Mouse (Mus musculus): Measurements from ENCODE around the gene Nufip1. TPM values are rescaled to one million over a fixed set of nuclear protein-coding genes. Genes with fewer than 3 reads are reported as not detected.
"Not testable (repeated sequence)": the region's sequence is repeated elsewhere in the genome, so short reads cannot be mapped to it uniquely, and the experiment has no call there.

Nufip1 gene
- polyA plus RNA-seq, 1 experiment from 2014 or later = 7.5 TPM

DNA sequence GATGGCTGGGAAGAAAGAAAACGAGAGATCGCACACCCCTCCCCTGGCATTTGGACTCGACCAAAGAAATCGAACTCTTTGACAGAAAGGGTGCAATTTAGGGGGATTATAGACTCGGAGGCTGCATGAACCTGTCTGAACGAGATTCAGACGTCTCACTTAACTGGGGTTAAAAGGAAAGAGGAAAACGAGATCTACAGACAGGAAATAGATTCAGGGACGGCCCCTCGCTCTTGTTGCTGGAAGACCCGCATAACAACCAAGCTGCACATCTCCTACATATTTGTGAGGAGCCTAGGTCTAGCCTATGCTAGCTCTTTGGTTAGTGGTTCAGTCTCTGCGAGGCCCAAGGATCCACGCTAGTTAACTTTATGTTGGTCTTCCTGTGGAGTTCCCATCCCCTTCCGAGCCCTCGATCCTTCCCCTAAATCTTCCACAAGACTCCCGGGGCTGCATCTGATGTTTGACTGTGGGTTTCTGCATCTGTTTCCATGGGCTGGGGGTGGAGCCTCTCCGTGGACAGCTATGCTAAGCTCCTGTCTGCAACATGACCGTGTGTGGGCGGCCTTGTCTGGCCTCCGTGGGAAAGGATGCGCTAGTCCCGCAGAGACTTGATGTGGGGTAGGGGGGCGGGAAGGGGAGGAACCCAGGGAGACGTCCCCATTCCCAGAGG is 42.4 kb downstream of the Nufip1 start:
- H3K9me3 ChIP-seq (ENCODE audit: control insufficient read depth) = no peaks in the 10 kb centered on the region
- H3K27ac ChIP-seq (ENCODE audit: low read depth, low read length) = peak overlapping the region; percentile 5; the same call in 1 of the 2 replicates
- 16% methylated on average over 24 of the region's 24 CpGs for WGBS
- peak overlapping the region; percentile 68 for H3K4me2 ChIP-seq (replicated peaks; ENCODE audit: low read depth)
- H3K4me3 ChIP-seq (ENCODE audit: low read depth, low read length) = peak overlapping the region; percentile 64
- H3K36me3 ChIP-seq (ENCODE audit: control insufficient read depth, insufficient read depth) = no peaks in the 10 kb centered on the region
- H3K4me1 ChIP-seq (replicated peaks; ENCODE audit: control insufficient read depth, insufficient read depth, low read length) = no peaks in the 10 kb centered on the region; the same call in 1 of the 2 replicates
- ATAC-seq = peak; percentile 1; the same call in 1 of the 2 replicates
- TF ChIP-seq CTCF (IDR thresholded peaks at IDR 0.05; ENCODE audit: low read depth) = no peak
- H3K9ac ChIP-seq (ENCODE audit: low read depth, low read length) = 0 out of 2 replicates have a peak overlapping the region, but pooled peaks have one; percentile 17
- H3K27me3 ChIP-seq (replicated peaks; ENCODE audit: control insufficient read depth, insufficient read depth, low read length) = no peaks in the 10 kb centered on the region

DNA sequence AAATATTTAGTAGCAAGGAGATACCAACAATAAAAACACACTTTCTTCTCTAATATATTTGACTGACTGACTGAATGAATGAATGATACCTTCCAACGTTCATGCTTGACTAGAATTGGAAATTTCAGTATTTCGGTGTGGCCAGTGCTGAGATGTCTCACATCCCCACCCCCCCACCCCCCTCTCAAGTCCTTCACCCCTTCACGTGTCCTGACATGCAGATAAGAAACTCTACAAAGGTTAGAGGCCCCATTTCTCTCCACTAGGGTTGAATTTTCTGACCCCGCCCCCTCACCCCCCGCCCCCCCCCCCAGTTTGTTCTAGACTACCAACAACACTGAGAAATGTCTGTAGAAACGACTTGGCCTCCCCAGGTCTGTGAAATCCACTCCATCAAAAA is 43.1 kb downstream of the Nufip1 start:
- H3K27ac ChIP-seq (ENCODE audit: low read depth, low read length) = no peak overlapping the region
- no peaks in the 10 kb centered on the region for H3K36me3 ChIP-seq (ENCODE audit: control insufficient read depth, insufficient read depth)
- H3K4me3 ChIP-seq (ENCODE audit: low read depth, low read length) = no peak overlapping the region
- 31% methylated on average over 6 of the region's 6 CpGs for WGBS
- H3K4me1 ChIP-seq (replicated peaks; ENCODE audit: control insufficient read depth, insufficient read depth, low read length) = no peaks in the 10 kb centered on the region; the same call in 1 of the 2 replicates
- TF ChIP-seq CTCF (IDR thresholded peaks at IDR 0.05; ENCODE audit: low read depth) = no peak
- no peak for ATAC-seq
- no peak overlapping the region for H3K4me2 ChIP-seq (replicated peaks; ENCODE audit: low read depth)
- no peak overlapping the region for H3K9ac ChIP-seq (ENCODE audit: low read depth, low read length)
- H3K9me3 ChIP-seq (ENCODE audit: control insufficient read depth) = no peaks in the 10 kb centered on the region
- no peaks in the 10 kb centered on the region for H3K27me3 ChIP-seq (replicated peaks; ENCODE audit: control insufficient read depth, insufficient read depth, low read length)

DNA sequence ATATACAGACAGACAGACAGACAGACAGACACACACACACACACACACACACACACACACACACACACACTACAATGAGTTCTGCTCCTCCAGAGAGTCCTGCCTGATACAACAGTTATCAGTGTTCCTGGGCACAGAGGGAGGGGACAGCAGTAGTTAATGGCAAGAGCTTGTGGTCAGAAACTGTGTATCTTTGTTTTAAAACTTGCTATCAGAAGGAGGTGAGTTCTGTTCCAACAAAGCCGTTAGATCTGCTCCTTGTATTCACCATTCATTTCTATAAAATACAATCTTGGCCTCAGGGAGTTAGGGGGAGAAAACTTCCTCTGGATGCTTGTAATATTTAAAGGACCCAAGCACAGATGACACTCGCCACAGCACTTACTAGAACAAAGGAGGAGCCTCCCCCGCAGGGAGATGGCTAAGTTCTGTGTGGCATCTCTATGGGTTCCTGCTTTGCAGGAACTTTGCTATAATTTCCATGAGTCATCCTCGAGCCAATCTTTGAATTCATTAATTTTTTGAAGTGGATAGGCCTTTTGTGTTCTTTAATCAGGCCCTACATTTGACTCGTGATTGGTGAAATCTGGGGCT is 47.6 kb downstream of the Nufip1 start:
- ATAC-seq = no peak
- no peaks in the 10 kb centered on the region for H3K36me3 ChIP-seq (ENCODE audit: control insufficient read depth, insufficient read depth)
- no peak for TF ChIP-seq CTCF (IDR thresholded peaks at IDR 0.05; ENCODE audit: low read depth)
- H3K27me3 ChIP-seq (replicated peaks; ENCODE audit: control insufficient read depth, insufficient read depth, low read length) = no peaks in the 10 kb centered on the region
- no peaks in the 10 kb centered on the region for H3K4me1 ChIP-seq (replicated peaks; ENCODE audit: control insufficient read depth, insufficient read depth, low read length)
- no peak overlapping the region for H3K9ac ChIP-seq (ENCODE audit: low read depth, low read length)
- H3K9me3 ChIP-seq (ENCODE audit: control insufficient read depth) = no peaks in the 10 kb centered on the region
- no peak overlapping the region for H3K27ac ChIP-seq (ENCODE audit: low read depth, low read length)
- H3K4me2 ChIP-seq (replicated peaks; ENCODE audit: low read depth) = no peak overlapping the region
- WGBS = 66% methylated on average over 5 of the region's 5 CpGs
- H3K4me3 ChIP-seq (ENCODE audit: low read depth, low read length) = no peak overlapping the region

DNA sequence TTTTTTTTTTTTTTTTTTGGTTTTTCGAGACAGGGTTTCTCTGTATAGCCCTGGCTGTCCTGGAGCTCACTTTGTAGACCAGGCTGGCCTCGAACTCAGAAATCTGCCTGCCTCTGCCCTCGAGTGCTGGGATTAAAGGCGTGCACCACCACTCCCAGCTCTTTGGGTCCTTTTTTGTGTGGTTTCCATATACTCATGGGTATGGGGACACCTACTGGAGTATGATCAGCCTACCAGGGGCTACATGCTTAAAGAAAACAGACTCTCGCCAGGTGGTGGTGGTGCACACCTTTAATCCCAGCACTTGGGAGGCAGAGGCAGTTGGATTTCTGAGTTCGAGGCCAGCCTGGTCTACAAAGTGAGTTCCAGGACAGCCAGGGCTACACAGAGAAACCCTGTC is 49.9 kb downstream of the Nufip1 start:
- H3K27ac ChIP-seq (ENCODE audit: low read depth, low read length); ATAC-seq; H3K9ac ChIP-seq (ENCODE audit: low read depth, low read length); H3K4me3 ChIP-seq (ENCODE audit: low read depth, low read length); H3K36me3 ChIP-seq (ENCODE audit: control insufficient read depth, insufficient read depth); H3K27me3 ChIP-seq (replicated peaks; ENCODE audit: control insufficient read depth, insufficient read depth, low read length); H3K9me3 ChIP-seq (ENCODE audit: control insufficient read depth); H3K4me2 ChIP-seq (replicated peaks; ENCODE audit: low read depth); H3K4me1 ChIP-seq (replicated peaks; ENCODE audit: control insufficient read depth, insufficient read depth, low read length): not testable (repeated sequence)
- 89% methylated on average over 5 of the region's 6 CpGs for WGBS

DNA sequence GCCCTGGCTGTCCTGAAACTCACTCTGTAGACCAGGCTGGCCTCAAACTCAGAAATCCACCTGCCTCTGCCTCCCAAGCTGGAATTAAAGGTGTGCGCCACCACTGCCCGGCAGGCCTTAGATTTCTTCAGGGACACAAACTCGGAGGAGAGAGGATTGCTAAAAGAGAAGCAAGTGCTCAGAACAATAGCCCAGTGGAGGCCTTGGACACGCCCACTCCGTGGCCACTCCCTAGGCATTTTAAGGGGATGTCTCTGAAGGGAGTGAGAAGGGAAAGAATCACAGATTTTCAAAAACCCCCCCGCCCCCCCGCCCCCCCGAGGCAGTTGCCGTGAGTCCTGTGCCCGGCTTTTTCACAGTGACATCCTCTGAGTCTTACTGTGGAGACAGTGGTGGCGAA is 53.5 kb downstream of the Nufip1 start:
- no peak overlapping the region for H3K27ac ChIP-seq (ENCODE audit: low read depth, low read length)
- H3K36me3 ChIP-seq (ENCODE audit: control insufficient read depth, insufficient read depth) = no peaks in the 10 kb centered on the region
- 39% methylated on average over 11 of the region's 11 CpGs for WGBS
- no peaks in the 10 kb centered on the region for H3K4me1 ChIP-seq (replicated peaks; ENCODE audit: control insufficient read depth, insufficient read depth, low read length)
- peak overlapping the region; percentile 53 for H3K4me2 ChIP-seq (replicated peaks; ENCODE audit: low read depth)
- ATAC-seq = no peak
- no peak overlapping the region for H3K9ac ChIP-seq (ENCODE audit: low read depth, low read length)
- no peaks in the 10 kb centered on the region for H3K9me3 ChIP-seq (ENCODE audit: control insufficient read depth)
- TF ChIP-seq CTCF (IDR thresholded peaks at IDR 0.05; ENCODE audit: low read depth) = no peak
- no peak overlapping the region for H3K4me3 ChIP-seq (ENCODE audit: low read depth, low read length)
- 0 out of 2 replicates have a peak, but pooled peaks cover 4% of the 10 kb centered on the region for H3K27me3 ChIP-seq (replicated peaks; ENCODE audit: control insufficient read depth, insufficient read depth, low read length)

DNA sequence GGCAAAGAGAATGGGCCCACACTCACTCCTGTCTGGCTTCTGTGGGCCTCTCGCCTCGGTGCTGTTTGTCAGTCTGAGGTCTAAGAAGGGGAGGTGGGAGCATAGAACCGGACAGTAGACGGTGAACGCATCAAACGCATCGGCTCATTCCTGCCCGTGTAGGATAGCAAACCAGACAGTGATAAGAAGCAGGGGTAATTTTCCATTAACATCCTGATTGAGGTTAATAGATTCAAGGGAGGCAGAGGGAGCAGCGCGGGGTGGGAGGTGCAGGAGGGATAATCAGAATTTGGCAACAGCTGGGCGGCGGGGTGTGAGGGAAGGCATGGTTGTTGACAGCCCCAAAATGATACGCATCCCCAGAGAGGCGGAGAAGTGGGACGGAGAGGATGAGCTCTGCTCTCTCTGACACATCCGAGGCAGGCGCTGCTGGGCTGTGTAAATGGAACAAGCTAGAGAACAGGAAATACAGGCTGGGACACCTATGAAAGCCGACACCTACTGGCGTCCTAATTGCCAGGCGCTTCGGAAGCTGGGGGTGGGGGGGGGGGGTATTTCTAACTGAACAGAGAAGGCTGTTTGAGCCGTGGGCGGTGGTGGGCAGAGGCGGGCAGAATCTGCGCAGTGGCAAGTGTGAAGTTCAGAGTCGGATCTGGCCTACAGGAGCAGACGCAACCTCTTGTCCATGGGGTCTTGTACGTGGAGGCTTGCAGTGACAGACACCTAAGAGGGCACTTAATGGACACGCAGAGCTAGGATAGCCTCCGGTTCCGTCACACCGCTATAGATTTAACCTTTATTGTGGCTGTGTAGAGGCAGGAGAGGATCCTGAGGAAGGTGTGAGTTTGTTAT is 54.4 kb downstream of the Nufip1 start:
- peak; percentile 36; the same call in 1 of the 2 replicates for ATAC-seq
- Histone ChIP-seq H3K36me3 (ENCODE audit: control insufficient read depth, insufficient read depth) (no peaks in the 10 kb centered on the region), H3K4me3 (ENCODE audit: low read depth, low read length) (no peak overlapping the region)

More for the DNA sequence above, 54.4 kb downstream of the Nufip1 start:
- H3K9me3 ChIP-seq (ENCODE audit: control insufficient read depth) = no peaks in the 10 kb centered on the region
- H3K4me2 ChIP-seq (replicated peaks; ENCODE audit: low read depth) = peak overlapping the region; percentile 53
- H3K27ac ChIP-seq (ENCODE audit: low read depth, low read length) = no peak overlapping the region
- 0 out of 2 replicates have a peak, but pooled peaks cover 4% of the 10 kb centered on the region for H3K27me3 ChIP-seq (replicated peaks; ENCODE audit: control insufficient read depth, insufficient read depth, low read length)
- 16% methylated on average over 32 of the region's 32 CpGs for WGBS
- H3K9ac ChIP-seq (ENCODE audit: low read depth, low read length) = no peak overlapping the region
- no peaks in the 10 kb centered on the region for H3K4me1 ChIP-seq (replicated peaks; ENCODE audit: control insufficient read depth, insufficient read depth, low read length)
- TF ChIP-seq CTCF (IDR thresholded peaks at IDR 0.05; ENCODE audit: low read depth) = 0 out of 2 replicates have a peak, but pooled peaks have one; percentile 9
